Mouse (Mus musculus) splenic B cell, adult 2 months (primary cell): Measurements from ENCODE around the gene Syne4.

ENCODE experiments used
- DNase-seq: peaks from one replicate; pipeline ENCODE4 v3.0.0-alpha.2; 2011; ENCODE audit warnings: low read depth, low spot score
- H3K27me3 ChIP-seq: 2 replicates; pipeline ENCODE4 v1.6.1; 2012; ENCODE audit warnings: mild to moderate bottlenecking, low read length, moderate library complexity, mixed read lengths; ENCODE audit not compliant: control insufficient read depth, poor library complexity, insufficient read depth, severe bottlenecking
- H3K36me3 ChIP-seq: 2 replicates; pipeline ENCODE4 v1.6.1; 2012; ENCODE audit warnings: mild to moderate bottlenecking, low read length, moderate library complexity, mixed read lengths; ENCODE audit not compliant: control insufficient read depth, poor library complexity, insufficient read depth, severe bottlenecking

The Syne4 gene

GRCm38 (mm10) chr7:30314721-30315155 lies at the start of gene Syne4:
TSS of gene Syne4 (plus strand) at chr7:30314807.
- no peak for DNase-seq
- Histone ChIP-seq H3K27me3 (no peaks in the 10 kb centered on the region), H3K36me3 (no peaks in the 10 kb centered on the region)

GRCm38 (mm10) chr7:30265041-30265440 lies 49.6 kb upstream of the Syne4 start:
- DNase-seq: no peak
- H3K27me3 ChIP-seq: no peaks in the 10 kb centered on the region

GRCm38 (mm10) chr7:30265531-30265930 lies 49.1 kb upstream of the Syne4 start:
- DNase-seq: no peak
- H3K27me3 ChIP-seq: no peaks in the 10 kb centered on the region
- peaks cover 3% of the 10 kb centered on the region; the same call in 1 of the 2 replicates for H3K36me3 ChIP-seq

More at GRCm38 (mm10) chr7:30265041-30265440, 49.6 kb upstream of the Syne4 start:
- H3K36me3 ChIP-seq: peaks cover 3% of the 10 kb centered on the region; the same call in 1 of the 2 replicates

- Histone ChIP-seq H3K27me3 (no peaks in the 10 kb centered on the region), H3K36me3 (peaks cover 3% of the 10 kb centered on the region; the same call in 1 of the 2 replicates)
- DNase-seq: no peak
These were observed 48.7 kb upstream of the Syne4 start for GRCm38 (mm10) chr7:30265935-30266334.

GRCm38 (mm10) chr7:30266780-30267179 lies 47.8 kb upstream of the Syne4 start:
- no peak for DNase-seq
- Histone ChIP-seq H3K27me3 (no peaks in the 10 kb centered on the region), H3K36me3 (no peaks in the 10 kb centered on the region)

GRCm38 (mm10) chr7:30269641-30270040 lies 45.0 kb upstream of the Syne4 start:
- no peak for DNase-seq
- no peaks in the 10 kb centered on the region for H3K36me3 ChIP-seq
- H3K27me3 ChIP-seq: no peaks in the 10 kb centered on the region

- no peak for DNase-seq
- Histone ChIP-seq H3K36me3 (no peaks in the 10 kb centered on the region), H3K27me3 (no peaks in the 10 kb centered on the region)
These were observed 40.2 kb upstream of the Syne4 start for GRCm38 (mm10) chr7:30274383-30274782.

- no peak for DNase-seq
- H3K27me3 ChIP-seq: no peaks in the 10 kb centered on the region
- no peaks in the 10 kb centered on the region for H3K36me3 ChIP-seq
These were observed 35.7 kb upstream of the Syne4 start for GRCm38 (mm10) chr7:30278911-30279310.

- DNase-seq: no peak
- no peaks in the 10 kb centered on the region for H3K27me3 ChIP-seq
- no peaks in the 10 kb centered on the region for H3K36me3 ChIP-seq
These were observed 35.1 kb upstream of the Syne4 start for GRCm38 (mm10) chr7:30279536-30279935.

GRCm38 (mm10) chr7:30279951-30280669 lies 34.5 kb upstream of the Syne4 start, which contains the start of the genes Thap8 and Wdr62:
TSS of gene Thap8 (plus strand) at chr7:30280094.
TSS of gene Wdr62 (minus strand) at chr7:30280419.
- H3K27me3 ChIP-seq: no peaks in the 10 kb centered on the region
- no peaks in the 10 kb centered on the region for H3K36me3 ChIP-seq
- DNase-seq: peak; percentile 96

GRCm38 (mm10) chr7:30280670-30281138 lies 33.9 kb upstream of the Syne4 start:
- DNase-seq: peak; percentile 93
- Histone ChIP-seq H3K36me3 (no peaks in the 10 kb centered on the region), H3K27me3 (no peaks in the 10 kb centered on the region)

GRCm38 (mm10) chr7:30281522-30281921 lies 33.1 kb upstream of the Syne4 start:
- no peak for DNase-seq
- no peaks in the 10 kb centered on the region for H3K27me3 ChIP-seq
- H3K36me3 ChIP-seq: no peaks in the 10 kb centered on the region

- H3K27me3 ChIP-seq: no peaks in the 10 kb centered on the region
- no peaks in the 10 kb centered on the region for H3K36me3 ChIP-seq
- no peak for DNase-seq
These were observed 31.9 kb upstream of the Syne4 start for GRCm38 (mm10) chr7:30282740-30283139.

GRCm38 (mm10) chr7:30286701-30287410 lies 27.8 kb upstream of the Syne4 start:
- DNase-seq: no peak
- H3K36me3 ChIP-seq: no peaks in the 10 kb centered on the region
- H3K27me3 ChIP-seq: 0 out of 2 replicates have a peak, but pooled peaks cover 1% of the 10 kb centered on the region

GRCm38 (mm10) chr7:30288046-30288445 lies 26.6 kb upstream of the Syne4 start:
- no peaks in the 10 kb centered on the region for H3K36me3 ChIP-seq
- H3K27me3 ChIP-seq: 0 out of 2 replicates have a peak, but pooled peaks cover 1% of the 10 kb centered on the region
- DNase-seq: no peak
